9 mouse cellular contexts compared by ENCODE assay signal in the genomic region with DNA sequence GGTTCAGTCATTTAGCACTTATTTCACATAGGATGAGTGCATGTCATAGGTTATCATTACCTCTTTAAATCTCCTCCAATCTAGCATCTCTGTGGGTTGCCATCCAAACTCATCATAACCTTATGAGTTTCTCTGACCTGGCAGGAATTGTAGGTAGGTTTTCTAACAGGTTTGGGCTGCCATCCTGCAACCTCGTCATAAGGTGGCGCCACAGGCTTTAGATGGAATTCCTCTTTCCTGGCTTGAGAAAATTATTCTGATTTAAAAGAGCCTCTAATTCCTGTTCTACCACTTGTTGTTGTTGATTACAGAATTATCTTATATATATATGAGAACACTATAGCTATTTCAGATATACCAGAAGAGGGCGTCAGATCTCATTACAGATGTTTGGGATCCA. TPM values are rescaled to one million over a fixed set of nuclear protein-coding genes. Genes with fewer than 3 reads are reported as not detected.
A peak's percentile ranks its signal among the peaks of the same experiment; 100 is the strongest.
DNase-seq lines count a peak whose midpoint lies in the region; TF ChIP-seq lines count a peak whose summit lies in the region.
"Had no signal": no experiment of that assay in that cellular context is flagged by ENCODE, and none has a peak within 500 bp of the region (broad histone marks: within the 10 kb centered on the region; RNA-seq: fewer than 3 reads in every experiment).

No protein-coding gene starts in this region.

- no peaks in the 10 kb centered on the region for H3K36me3 ChIP-seq in E14TG2a.4 (ENCODE audit: insufficient read depth, low read length)
- H3K36me3 ChIP-seq: stomach, embryonic 15.5 days had no signal

- H3K27ac ChIP-seq in layer of hippocampus, adult 2 months, result no peak overlapping the region
- H3K27ac ChIP-seq: stomach, embryonic 15.5 days had no signal

- H3K4me1 ChIP-seq in E14TG2a.4 (replicated peaks; ENCODE audit: low read depth, low read length), result peaks cover 13% of the 10 kb centered on the region
- H3K4me1 ChIP-seq: stomach, embryonic 15.5 days had no signal

- H3K9me3 ChIP-seq in E14TG2a.4 (ENCODE audit: low read length), result no peaks in the 10 kb centered on the region

- peak; percentile 93 for TF ChIP-seq CTCF in layer of hippocampus, adult 2 months (conservative IDR thresholded peaks at IDR 0.05)
- TF ChIP-seq CTCF in E14TG2a.4 (conservative IDR thresholded peaks at IDR 0.05; ENCODE audit: low read length), result peak; percentile 75

- no peak overlapping the region for H3K4me3 ChIP-seq in layer of hippocampus, adult 2 months
- no peak overlapping the region for H3K4me3 ChIP-seq in E14TG2a.4 (replicated peaks; ENCODE audit: low read length)
- H3K4me3 ChIP-seq: stomach, embryonic 15.5 days had no signal

- no peaks in the 10 kb centered on the region for H3K27me3 ChIP-seq in E14TG2a.4 (ENCODE audit: insufficient read depth, low read length)
- H3K27me3 ChIP-seq: stomach, embryonic 15.5 days had no signal

- DNase-seq in embryo, embryonic 10 days (ENCODE audit: low spot score), result peak; percentile 51
- no peak for DNase-seq in embryo, embryonic 9.5 days (ENCODE audit: extremely low spot score)
- DNase-seq in layer of hippocampus, adult 2 months (ENCODE audit: low spot score in 2 of 2), result peak in 1 of 2 experiments; percentile 56
- DNase-seq in layer of hippocampus, adult 9-10 months (ENCODE audit: low spot score), result no peak
- DNase-seq in induced T-regulatory cell, adult 2 months (ENCODE audit: low read depth), result peak; percentile 50
- DNase-seq in frontal cortex, postnatal 10 days (ENCODE audit: low spot score in 2 of 2), result no peak
- DNase-seq in left cerebral cortex, postnatal 10 days (ENCODE audit: extremely low spot score in 1 of 2, low spot score in 2 of 2), result no peak

- intact Hi-C loops in left cerebral cortex, postnatal 10 days (cut with DNase I), result no loop called here

RNA-seq across cellular contexts. Expression of a gene that starts 34.5 kb away (rescaled TPM):
- total RNA-seq in layer of hippocampus, adult 2 months (2021), result 10 to 100 TPM in 1 of 2 experiments, 1 to 10 TPM in 1; 8.9 to 13.7 TPM
- 10 to 100 TPM; 11.0 to 14.8 TPM for total RNA-seq in left cerebral cortex, postnatal 10 days (2021)

Comparison
In these comparisons a context has a peak if more than half of its experiments do, and no peak if none do; other contexts are left out.
1. DNase-seq: peak in embryo, embryonic 10 days (single experiment) and induced T-regulatory cell, adult 2 months (single experiment); none in embryo, embryonic 9.5 days (single experiment), layer of hippocampus, adult 9-10 months (single experiment), frontal cortex, postnatal 10 days (0 of 2) and left cerebral cortex, postnatal 10 days (0 of 2).